In the genomic region with DNA sequence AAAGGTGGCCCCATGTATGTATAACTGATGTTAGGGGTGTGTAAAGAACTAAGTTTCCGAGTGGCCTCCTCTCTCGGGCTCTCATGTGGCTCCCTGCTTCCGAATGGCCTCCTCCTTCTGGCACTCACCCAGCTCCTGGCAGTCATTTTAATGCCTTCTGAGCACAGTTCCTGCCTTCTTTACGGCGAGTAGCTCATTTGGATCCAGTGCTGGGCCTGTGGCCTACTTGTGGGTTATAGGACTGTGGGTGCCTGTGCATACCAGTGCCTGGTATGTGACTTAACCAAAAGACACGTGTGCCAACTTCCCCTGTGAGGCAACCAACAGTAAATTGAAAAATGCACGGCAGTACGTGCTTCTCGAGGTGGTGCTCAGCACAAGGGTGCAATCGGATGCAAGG, we compare ENCODE assay signal across 11 mouse cellular contexts. TPM values are rescaled to one million over a fixed set of nuclear protein-coding genes. Genes with fewer than 3 reads are reported as not detected.
A peak's percentile ranks its signal among the peaks of the same experiment; 100 is the strongest.
DNase-seq lines count a peak whose midpoint lies in the region; TF ChIP-seq lines count a peak whose summit lies in the region.
"Had no signal": no experiment of that assay in that cellular context is flagged by ENCODE, and none has a peak within 500 bp of the region (broad histone marks: within the 10 kb centered on the region; RNA-seq: fewer than 3 reads in every experiment).

No protein-coding gene starts in this region.

- TF ChIP-seq POLR2A in bone marrow, adult 2 months (IDR thresholded peaks at IDR 0.05; ENCODE audit: borderline replicate concordance, control insufficient read depth, low read depth, low read length): no peak

- no peak overlapping the region for H3K4me3 ChIP-seq in bone marrow, adult 2 months (replicated peaks; ENCODE audit: control insufficient read depth, low read depth, low read length)
- H3K4me3 ChIP-seq in macrophage (ENCODE audit: inconsistent target): no peak overlapping the region
- H3K4me3 ChIP-seq: liver, embryonic 15.5 days had no signal

- peak overlapping the region; percentile 60 for H3K27ac ChIP-seq in bone marrow, adult 2 months (ENCODE audit: control insufficient read depth, insufficient read depth, low read depth, low read length, poor library complexity)
- H3K27ac ChIP-seq in macrophage: peak overlapping the region; percentile 17; the same call in 1 of the 2 replicates
- H3K27ac ChIP-seq: liver, embryonic 15.5 days had no signal

- DNase-seq in cerebellum, adult 11-12 months: peak; percentile 72
- DNase-seq in cerebellum, adult 8-10 months: no peak
- peak; percentile 32 to 51 for DNase-seq in kidney, postnatal 36 days
- no peak for DNase-seq in kidney, postnatal 14 days
- no peak for DNase-seq in frontal cortex, postnatal 10 days (ENCODE audit: low spot score in 2 of 2)
- no peak for DNase-seq in thymus, adult 18-20 months
- DNase-seq: kidney, adult 11 months; midbrain, embryonic 14.5 days had no signal

- H3K36me3 ChIP-seq in macrophage (ENCODE audit: inconsistent target): peaks cover 9% of the 10 kb centered on the region; the same call in 1 of the 2 replicates

- TF ChIP-seq CTCF in bone marrow, adult 2 months (IDR thresholded peaks at IDR 0.05; ENCODE audit: control insufficient read depth, insufficient read depth, low read length): no peak

- peaks cover 11% of the 10 kb centered on the region for H3K4me1 ChIP-seq in bone marrow, adult 2 months (ENCODE audit: control insufficient read depth, insufficient read depth, low read length)

- H3K79me2 ChIP-seq in macrophage (ENCODE audit: inconsistent target): peaks cover 97% of the 10 kb centered on the region

- WGBS in bone marrow, adult 2 months: 43% methylated on average over 10 of the region's 10 CpGs
- WGBS in macrophage (ENCODE audit: missing documents): 49% methylated on average over 10 of the region's 10 CpGs

RNA-seq across cellular contexts. Expression of gene Zbtb38, which starts 50.7 kb away (rescaled TPM):
- 5.6 and 14.8 TPM in 2 replicates for polyA plus RNA-seq in bone marrow, adult 2 months (2011; ENCODE audit: insufficient read depth, insufficient read length, low replicate concordance, missing spikeins)
- total RNA-seq in macrophage (2018; cell fraction: chromatin; rRNA removed): 10 to 100 TPM in 25 of 26 experiments, 1 to 10 TPM in 1; 9.3 to 58.6 (median 22.7) TPM
- 10 to 100 TPM; 12.6 to 50.5 (median 23.2) TPM for total RNA-seq in macrophage (2018; cell fraction: cytosol; rRNA removed)
- total RNA-seq in macrophage (2018; cell fraction: nucleus; rRNA removed): 10 to 100 TPM; 14.7 to 57.0 (median 26.5) TPM
- 11.3 to 18.9 TPM (median 18.6 TPM) in 3 replicates for polyA plus RNA-seq in macrophage (2018)

Comparison
In these comparisons a context has a peak if more than half of its experiments do, and no peak if none do; other contexts are left out.
1. DNase-seq: peak in cerebellum, adult 11-12 months (single experiment) and kidney, postnatal 36 days (2 of 2); none in cerebellum, adult 8-10 months (single experiment), kidney, postnatal 14 days (single experiment), frontal cortex, postnatal 10 days (0 of 2) and thymus, adult 18-20 months (0 of 2).